Mouse (Mus musculus): ENCODE measurements around the gene Pfkm.

The Pfkm gene

DNA sequence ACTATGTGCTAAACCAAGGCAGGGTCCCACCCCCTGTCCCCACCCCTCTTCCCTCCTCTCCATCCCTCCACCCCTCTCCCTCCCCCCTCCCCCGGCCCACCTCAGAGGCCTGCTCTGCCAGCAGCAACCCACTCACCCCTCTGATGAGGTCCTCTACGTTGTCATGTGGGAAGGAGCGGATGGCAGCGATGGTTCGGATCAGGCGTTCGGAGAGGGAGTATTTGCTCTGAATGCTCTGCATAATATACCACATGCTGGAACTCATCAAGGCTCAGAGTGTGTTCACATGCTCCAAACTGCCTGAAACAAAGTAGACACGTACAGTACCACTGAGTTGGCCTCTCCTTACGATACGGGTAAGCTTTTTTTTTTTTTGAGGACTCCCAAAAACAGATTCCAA, 50.1 kb downstream of the Pfkm start:
- no peak for DNase-seq

DNA sequence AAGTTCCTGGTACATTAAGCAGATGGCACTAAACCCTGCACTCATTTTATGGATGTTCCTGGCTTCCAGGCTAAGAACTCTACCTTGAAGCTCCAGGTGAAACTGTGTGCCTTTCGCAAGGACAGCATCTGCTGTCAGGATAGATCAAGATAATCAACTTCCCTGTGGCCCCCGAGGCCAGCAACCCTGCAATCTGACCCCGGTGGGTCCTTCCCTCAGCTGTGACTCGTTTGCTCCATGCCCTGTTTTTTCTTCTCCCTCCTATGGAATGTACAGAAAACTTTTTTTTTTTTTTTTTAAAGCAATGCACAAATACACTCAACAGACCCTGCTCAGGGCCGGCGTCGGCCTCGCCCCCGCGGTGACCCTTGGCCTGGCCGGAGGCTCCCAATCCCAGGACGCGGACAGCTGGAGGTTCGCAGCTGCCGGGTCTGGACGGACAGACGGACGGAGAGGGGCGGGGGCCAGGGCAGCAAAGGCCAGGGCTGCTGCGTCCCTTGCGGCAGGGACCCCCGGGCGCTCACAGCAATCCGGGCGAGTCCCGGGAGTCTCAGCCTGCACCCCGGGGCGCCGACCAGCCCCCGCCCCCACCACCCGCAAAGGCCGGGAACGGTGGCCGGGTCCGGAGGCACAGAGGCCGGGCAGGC, 52.6 kb downstream of the Pfkm start:
- DNase-seq: peak; percentile 53

DNA sequence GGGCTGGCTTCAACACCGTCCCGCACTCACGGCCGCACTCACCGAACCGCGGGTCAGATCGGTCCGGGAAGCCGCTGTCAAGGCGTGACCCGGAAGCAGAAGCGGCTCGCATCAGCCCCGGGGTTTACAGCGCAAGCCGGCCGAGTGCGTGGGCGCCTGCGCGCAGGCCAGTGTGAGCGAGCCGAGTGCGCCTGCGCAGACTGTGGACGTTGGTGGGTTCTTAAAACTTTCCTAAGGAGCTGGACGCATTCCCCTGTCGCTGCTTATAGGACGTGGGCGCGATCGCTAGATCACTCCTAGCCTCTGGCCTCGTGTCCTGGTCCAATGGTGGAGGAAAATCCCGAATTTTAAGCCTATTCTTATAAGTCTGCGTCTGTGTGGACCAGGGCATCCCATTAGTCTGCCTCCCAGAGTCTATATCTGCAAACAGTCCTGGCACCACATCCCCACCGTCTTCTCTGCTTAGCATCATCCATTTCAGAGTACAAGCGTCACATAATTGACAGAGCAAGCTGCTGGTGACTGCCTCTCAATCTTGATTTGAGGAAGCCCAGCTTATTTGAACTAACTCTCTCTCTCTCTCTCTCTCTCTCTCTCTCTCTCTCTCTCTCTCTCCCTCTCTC, 53.3 kb downstream of the Pfkm start:
- peak; percentile 96 for DNase-seq

DNA sequence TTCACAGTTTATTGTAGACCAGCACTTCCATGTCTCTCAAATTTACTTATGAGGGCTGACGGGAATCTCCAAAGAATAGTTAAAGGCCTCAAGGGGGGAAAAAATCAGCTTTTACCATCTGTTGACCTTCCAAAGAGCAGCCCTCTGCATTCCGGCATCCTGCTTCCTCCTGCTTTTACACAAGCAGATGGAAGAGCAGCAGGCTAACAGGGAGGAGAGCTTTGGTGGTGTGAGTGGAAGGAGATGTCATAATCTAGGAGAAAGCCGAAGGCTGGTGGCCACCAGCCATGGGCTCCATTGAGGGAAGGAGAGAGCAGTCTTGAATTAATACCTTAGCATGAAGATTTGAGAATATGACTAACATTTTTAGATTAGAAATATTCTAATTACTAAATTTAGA, 56.0 kb downstream of the Pfkm start:
- DNase-seq: no peak

DNA sequence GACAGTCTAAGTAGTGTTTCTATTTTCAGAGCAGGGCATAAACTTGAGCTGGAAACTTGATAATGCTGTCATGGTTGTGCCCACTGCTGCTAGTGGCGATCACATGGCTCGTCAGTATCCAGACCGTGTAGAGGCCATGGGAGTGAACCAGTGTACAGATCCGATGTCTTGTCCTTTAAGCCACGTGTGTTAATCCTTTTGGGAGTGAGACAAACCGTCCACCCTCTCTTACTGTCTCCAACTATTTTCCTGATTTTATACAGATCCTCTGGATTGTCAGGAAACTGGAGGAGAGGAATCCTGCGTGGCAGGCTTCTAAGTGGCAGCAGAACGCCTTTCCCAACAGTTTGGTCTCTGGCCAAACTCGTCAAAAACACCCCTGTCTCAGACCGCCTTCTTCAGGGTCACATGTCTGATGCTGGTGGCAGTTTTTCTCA, 56.8 kb downstream of the Pfkm start:
- peak; percentile 46 for DNase-seq

DNA sequence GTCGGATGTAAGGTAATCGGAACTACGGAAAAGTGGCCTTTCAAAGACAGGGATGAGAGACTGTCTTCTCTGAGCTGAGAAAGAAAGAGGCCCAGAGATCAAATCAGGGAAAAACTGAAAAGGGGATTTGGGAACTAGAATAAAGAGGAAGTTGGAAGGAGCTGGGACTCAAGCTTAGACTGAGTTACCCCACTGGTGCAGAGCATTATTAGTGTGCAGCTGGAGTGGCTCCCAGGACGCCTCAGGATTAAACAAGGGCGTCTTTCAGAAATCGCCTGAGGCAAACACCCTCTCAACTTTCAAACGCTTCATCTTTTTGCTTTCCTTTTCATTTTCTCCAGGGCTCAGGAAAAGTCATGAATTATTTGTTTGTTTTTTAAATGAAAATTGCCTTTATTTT, 60.5 kb downstream of the Pfkm start:
- peak; percentile 60 for DNase-seq

DNA sequence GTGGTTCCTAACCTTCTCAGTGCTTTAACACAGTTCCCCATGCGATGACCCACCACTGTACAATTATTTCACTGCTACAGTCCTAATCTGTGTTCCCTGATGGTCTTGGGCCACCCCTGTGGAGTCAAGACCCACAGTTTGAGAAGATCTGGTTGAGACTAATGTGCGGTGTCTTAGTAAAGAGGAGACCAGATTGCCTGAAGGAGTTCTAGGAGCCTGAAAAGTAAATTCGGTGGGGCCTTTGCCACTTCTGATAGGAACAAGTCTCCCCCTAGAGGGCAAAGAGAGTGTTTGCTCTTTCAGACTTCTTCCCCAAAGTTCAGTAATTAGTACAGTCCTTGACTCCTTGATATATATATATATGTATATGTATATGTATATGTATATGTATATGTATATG, 61.2 kb downstream of the Pfkm start:
- DNase-seq: peak; percentile 51

DNA sequence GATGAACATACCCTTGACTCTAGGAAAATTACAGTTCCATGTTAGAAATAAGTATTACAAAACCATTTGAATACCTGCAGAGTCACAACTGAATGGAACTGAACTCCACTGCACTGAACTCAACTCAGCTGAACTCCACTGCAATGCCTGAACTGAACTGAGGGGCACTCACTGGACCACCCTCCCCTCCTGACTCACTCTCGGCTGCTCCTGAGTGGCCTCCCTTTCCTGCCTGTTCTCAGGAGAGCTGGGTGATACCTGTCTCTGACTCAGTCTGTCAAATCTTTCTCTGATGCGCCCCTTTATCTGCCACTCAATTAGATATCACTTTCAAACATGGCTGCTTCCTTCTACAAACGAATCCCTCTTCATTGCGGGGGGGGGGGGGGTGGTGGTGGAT, 61.8 kb downstream of the Pfkm start:
- no peak for DNase-seq

DNA sequence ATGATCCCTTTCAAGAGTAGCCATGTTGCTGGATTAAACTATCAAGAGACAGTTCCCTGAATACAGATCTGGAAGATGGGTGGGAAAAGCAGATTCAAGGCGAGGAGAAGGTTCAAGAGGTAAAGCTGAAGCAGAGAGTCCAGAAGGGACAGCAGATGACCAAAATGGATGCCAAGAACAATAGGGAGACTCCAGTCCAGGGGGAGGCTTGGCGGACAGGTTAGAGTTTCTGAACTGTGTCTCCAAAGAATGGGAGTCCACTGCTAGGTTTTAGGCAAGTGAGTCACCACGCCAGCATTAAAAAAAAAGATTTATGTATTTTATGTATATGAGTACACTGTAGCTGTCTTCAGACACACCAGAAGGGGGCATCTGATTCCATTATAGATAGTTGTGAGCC, 62.2 kb downstream of the Pfkm start:
- no peak for DNase-seq

DNA sequence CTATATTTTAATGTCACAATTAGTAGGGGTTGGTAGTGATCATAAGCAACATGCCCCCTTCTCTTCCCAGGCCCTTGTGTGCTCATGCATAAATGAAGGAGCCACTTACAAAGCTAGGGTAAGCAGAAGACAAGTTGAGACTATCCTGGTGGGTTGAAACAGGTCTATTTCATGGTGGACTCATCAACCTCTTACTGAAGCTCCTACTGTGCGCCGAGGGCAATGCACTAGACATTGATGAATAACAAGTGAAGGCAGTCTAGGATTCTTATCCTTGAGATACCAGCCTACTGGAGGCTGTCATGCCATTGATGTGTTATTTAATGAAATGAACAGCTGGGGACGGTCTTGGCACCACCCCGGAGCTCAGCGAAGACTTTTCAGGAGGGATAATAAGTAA, 62.9 kb downstream of the Pfkm start:
- no peak for DNase-seq

DNA sequence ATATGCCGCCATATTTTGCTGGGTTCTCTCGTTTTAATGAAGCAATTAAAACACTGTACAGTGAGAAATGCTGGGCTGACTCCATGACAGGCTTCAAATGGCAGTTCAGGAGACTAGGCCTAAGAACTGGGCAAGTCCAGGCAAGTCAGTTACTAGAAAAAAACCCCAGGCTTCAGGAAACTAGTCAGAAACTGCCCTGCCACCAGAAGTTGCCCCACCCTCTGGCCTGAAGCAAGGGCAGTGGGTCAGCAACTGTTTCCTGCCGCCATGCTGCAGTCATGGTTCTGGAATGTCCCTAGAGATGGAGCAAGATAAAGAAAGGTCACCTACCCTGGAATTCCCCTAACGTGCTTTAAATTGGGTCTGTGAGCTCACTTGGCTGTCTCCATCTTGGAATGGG, 63.6 kb downstream of the Pfkm start:
- no peak for DNase-seq

DNA sequence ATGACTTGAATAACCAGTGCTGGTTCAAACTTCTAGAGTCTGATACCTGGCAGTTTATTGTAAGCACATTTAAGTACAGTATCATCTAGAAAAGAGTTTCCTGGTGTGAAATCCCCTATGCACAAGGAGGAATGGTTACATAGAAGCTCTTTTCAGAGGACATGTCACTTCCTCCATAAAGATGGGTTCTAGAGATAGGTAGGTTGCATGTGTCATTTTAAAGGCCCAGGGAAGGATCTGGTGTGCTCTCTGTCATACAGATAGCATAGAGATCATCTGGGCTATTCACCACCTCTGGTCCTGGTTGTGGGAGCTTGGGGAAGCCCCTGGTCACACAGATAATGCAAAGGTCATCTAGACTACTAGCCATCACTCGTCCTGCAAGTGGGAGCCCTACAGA, 64.9 kb downstream of the Pfkm start:
- DNase-seq: no peak

DNA sequence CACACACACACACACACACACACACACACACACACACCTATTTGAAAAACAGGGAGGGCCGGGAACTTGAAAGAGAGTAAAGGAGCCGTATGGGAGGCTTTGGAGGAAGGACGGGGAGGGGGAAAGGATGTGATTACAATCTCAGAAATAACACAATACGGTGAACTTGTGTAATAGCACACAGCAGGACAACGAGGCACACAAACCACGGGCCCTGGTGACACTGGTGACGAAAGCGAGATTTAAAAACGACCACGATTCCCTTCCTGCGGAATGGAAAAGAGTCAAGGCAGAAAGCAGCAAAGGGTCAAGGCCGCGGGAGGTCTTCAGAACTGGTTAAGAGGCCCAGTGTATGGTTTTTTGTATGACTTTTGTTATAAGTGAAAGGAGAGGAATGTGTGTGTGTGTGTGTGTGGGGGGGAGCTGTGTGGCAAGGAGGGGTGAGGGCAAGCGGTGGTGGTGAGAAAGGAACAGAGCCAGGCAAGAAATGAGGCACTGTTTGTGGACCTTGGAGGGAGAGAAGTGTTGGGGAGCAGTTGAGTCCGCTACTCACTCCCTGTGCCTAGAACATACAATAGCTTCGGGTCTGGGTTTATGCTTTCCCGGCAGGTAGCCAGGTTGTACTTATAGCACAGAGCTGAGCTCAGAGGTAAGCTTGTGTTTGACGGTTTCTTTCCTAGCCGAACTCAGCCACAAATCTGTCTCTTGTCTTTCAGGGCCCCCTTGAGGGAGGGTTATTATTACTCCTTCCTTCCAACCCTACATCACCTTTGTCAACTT, 68.8 kb downstream of the Pfkm start:
- DNase-seq: no peak

DNA sequence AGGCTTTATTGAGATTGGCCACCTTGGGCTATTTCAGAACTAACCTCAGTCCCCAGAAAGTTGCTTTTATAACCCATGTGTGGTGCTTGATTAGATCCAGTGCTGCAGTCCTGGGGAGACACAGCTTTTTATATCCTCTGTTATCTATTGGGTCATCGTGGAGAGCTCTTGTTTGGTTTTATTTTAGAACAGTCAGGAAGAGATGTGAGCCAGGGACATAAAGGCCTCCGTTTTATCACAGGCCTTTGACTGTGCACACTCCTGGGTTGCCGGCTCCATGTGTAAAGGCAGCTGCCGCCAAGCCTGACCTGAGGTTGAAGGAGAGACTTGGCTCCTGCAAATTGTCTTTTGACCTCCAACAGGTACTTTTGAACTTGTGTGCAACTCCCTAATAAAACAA, 70.2 kb downstream of the Pfkm start:
- no peak for DNase-seq

DNA sequence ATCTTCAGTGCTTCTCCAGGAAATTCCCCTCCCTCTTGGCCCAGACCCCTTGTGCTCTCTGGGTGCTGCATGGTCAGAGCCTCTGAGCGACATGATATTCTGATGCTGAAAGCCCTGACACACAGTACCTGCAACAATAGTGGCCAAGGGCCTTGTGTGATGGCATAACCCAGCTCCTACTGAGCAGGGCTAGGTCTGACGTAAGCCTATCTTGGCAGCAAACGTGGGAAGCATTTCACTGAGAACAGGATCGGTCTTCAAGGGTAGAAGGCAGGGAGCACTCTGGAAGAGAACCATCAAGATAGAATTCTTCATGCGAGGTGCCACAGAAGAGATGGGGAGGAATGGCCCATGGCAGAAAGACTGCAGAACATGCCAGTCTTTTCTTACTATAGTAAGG, 73.1 kb downstream of the Pfkm start, which contains the start of gene Asb8:
TSS of gene Asb8 (minus strand) at position 101 of the 400 bp plus-strand sequence.
- DNase-seq: no peak

DNA sequence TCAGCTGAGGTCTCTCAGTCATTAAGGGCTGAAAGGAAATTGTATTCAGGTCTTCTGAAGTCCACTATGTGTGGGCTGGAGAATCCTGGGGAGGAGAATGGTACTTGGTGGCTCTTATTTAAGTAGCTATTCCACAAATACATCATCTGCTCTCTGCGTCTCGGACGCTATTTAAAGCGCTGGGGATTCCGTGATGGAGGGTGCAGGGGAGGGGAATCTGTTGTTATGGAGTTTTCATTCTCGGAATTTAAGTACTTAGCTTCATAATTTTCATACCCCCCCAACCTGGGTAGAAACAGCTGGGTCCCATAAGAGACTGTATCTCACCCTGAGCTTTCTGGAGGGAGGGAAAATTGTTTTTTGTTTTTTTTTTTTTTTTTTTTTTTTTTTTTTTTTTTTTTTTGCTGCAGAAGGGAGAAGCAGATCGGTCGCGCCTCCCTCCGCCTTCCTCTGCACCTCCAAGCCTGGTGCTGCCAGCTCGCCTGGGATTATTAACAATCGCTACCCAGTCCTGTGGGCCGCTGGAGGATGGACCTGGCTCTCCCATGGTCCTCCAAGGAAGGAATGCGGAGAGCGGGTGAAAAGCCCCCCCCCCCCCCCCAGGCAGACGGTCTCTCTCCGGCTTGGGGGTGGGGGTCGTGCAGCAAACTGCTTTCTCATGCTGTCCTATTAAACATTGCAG, 74.7 kb downstream of the Pfkm start, which contains the start of gene Ccdc184:
TSS of gene Ccdc184 (plus strand) at position 196 of the 682 bp plus-strand sequence.
- no peak for DNase-seq

DNA sequence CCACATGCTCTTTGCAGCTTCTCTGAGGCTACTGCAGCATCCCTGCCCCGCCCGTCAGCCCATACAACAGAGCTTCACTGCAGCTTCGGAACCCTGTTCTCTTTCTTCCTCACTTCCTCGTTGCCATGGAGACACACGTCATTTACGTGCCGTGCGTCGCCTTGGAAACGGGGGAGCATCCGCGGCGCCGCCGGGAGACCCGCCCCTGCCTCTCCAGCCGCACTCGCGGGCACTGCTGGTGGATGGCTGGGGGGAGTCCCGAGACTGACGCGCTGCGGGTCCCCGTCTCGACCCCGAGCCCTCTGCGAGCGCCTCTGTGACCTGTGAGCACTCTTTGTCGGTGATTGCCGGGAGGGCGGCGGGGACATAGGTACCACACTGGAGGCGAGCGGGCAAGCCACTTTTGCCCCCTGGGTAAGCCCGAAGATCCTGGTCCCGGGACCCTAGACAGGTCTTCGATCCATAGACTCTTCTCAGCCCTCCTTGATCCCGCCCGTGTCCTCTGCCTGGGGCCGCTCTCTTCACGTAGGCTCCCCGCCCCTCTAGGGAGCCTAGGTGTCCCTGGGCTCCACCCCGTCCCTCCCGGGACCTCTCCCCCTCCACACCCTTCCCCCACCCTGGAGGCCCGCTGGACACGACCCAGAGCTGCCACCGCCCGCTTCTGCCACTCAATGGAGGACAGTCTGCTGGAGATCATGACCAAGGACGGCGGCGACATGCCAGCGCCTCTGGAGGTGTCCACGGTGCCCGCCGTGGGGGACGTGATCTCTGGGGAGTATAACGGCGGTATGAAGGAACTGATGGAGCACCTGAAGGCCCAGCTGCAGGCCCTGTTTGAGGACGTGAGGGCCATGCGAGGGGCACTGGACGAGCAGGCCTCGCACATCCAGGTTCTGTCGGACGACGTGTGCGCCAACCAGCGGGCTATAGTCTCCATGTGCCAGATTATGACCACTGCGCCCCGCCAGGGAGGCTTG, 75.5 kb downstream of the Pfkm start:
- peak; percentile 86 for DNase-seq

DNA sequence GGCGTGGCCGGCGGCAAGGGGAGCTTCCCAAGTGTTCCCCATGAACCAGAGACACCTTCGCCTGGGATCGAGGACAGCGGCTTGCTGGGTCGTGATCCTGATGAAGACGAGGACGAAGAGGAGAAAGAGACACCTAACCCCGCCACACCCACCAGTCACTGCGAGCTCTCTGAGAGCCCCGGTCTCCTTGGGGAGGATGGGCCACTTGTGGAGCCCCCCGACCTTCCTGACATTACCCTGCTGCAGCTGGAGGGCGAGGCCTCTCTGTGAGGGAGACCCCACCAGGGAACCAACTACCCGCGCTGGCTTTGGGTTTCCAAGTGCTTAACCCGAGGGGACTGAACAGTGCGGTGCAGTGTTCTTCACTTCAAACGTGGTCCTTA, 76.2 kb downstream of the Pfkm start:
- DNase-seq: no peak

DNA sequence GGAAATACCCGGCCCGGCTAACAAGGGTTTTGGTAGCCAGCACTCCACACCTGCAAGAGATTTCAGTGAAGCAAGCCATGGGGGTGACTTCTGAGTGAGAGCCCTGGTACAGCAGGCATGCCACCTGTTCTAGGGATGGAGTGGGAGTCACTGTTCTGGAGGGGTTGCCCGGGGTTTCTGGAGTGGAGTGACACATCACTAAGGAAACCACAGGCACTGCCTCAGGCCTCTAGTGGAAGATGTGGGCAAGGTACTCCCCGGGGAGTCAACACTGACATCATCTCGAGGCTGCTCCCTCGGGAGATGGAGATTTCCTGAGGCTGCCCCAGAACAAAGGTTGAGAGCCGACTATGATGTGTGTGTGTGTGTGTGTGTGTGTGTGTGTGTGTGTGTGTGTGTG, 78.0 kb downstream of the Pfkm start:
- no peak for DNase-seq

DNA sequence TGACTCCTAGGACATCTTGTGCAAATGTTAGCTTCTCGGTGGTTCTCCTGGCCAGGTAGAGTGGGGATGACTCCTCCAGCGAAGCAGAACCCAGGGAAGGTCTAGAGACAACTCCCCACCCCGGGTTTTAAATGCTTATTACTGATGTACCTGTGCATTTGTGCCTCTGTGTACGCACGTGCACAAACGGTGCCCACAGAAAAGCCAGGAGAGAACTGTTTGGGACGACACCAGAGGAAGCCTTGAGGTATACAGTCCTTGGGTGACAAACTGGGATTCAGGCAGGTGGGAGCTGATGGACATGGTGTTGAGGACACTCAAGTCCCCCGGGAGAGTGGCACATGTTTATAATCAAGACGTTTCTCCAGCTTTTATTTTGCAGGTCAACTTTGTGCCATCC, 78.5 kb downstream of the Pfkm start:
- DNase-seq: no peak

DNA sequence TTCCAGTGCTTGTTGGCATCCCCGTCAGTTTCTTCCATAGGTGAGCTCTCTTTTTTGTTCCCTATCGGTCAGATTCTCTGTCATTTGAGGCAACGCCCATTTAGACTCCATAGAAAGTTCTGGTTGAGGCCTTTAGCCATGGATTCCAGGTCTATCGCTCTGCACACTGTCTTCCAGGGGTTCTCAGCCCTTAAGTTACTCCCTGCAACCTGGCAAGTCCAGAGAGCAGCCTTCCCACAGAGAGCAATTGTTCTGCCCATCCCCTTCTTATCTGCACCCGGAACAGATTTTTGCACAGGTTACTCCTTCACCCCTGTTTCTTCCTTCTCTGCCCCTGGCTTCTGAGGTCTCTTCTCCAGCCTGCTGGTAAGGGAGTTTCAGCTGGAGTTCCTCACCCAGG, 79.7 kb downstream of the Pfkm start:
- no peak for DNase-seq

DNA sequence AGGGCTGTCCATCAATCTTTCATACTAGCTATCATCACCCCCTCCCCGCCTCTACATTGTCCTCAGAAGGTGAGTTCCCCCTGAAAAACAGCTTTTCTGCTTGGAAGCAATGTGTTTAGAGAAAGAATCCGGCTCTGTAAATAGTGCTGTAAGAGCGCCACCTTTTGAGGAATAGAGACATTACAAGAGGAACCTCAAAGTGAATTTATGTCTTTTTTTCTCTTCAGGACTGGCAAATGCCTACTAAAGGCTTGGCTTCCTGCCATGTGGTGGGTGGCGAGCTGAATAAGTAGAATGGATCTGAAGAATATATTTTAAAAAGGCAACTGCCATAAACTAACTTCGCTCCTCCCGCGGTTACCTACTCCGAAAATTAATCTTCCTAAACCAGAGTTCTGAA, 81.4 kb downstream of the Pfkm start:
- DNase-seq: peak; percentile 58

Measured in lung, postnatal 10 days (tissue).